Mouse (Mus musculus) skeletal muscle tissue, adult 2 months (tissue): ENCODE measurements around the gene Sympk.
A peak's percentile ranks its signal among the peaks of the same experiment; 100 is the strongest.

ENCODE experiments used
- DNase-seq: peaks from one replicate; pipeline ENCODE4 v3.0.0-alpha.2; 2012; ENCODE audit warnings: low read depth, low spot score

Sympk gene

DNA sequence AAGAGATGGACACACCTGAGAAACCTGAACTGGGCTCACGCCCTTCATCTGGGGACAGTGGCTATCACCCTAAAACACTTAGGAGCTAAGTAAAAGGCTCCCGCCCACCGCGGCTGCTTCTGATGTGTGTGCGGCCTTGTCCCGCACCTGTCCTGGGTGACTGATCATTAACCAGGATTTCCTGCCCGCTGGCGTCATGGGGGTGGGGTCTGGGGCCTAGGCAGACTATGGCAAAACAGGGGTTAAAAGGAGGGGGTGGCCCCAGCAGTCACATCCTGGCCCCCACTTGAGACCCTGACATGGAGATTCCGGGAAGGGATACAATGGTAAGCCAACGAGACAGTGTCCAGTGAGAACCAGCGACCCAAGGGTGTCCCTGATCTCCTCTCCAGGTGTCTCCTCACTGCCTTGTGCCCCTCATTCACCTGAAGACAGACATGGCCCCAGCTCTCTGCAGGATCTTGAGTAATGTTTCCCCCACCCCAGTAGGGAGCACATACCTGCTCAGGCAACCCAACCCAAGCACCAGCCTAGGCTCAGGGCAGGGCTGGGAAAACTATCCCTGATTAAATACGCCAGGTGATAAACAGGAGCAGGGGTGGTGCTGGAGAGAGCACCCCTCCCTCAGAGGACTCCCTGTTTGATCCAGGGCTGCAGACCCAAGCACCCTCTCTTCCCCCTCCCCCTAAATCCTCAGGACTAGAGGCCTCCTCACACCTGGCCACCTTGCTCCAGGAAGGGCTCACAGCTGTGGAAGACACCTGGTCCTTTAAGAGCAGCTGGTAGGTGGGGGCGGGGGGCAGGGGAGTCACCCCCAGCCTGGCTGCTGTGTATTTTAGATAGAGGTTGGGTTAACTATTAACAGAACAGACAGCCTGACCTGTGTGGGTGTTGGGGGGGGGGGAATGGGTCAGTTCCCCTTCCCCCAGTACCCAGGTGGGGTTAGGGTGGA, 16.9 kb upstream of the Sympk start:
- no peak for DNase-seq

DNA sequence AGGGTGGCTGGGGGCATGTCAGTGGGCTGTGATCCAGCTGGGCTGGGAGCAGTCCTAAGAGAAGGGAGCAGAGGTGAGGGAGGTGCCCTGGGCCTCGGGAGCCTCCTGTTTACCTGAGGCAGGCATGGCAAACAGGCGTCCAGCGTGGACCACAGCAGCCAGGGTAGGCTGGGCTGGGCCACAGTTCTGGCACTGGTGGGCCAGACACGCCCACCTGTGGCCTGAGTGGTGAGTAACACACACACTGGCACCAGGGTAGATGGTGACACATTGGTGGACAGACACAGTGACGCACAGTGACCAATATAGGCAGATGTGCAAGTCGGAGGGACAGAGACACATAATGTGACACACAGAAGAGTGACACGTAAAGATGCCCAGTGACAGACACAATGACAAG, 13.6 kb upstream of the Sympk start:
- no peak for DNase-seq

DNA sequence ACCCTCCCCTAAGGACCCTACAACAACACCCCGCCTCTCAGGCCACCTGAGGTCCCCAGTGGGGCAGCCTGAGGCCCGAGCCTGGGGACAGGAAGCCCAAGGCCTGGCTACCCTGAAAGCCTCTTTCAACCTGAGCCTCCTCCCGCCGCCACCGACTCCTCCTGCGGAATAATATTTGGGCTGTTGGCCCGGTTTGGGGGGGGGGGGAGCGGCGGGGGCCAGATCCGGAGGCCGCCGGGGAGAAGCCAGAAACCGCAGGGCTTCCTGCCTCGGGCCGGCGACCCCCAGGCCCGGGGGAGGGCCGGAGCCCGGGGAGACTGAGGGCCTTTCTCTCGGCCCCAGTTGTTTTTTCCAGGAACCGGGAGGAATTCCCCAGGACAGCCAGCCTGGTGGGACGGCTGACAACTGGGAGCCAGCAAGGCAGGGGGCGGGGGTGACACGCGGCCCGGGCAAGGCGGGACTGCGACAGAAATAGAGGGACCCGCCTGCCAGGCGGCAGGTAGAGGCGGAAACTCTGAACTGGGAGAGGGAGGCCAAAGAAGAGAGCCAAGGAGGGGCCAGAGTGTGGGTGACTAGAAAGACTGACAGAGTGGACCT, 12.1 kb upstream of the Sympk start:
- no peak for DNase-seq

DNA sequence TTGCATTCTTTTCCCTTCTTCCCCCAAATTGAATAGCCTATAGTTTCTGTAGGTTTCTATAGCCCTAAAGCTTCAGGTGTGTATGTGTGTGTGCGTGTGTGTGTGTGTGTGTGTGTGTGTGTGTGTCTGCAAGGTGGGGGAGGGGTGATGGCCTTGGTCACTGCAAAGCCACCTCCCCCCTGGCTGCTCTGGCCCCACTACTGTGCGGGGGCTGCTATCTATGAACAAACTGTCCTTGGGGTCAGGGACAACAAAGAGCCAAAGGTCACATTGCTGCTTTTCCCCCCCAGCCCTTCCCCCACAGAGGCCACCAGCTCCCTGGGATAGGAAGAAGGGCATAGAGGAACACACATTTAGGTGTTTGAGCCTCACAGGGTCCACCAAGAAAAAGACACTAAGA, 11.3 kb upstream of the Sympk start:
- no peak for DNase-seq

DNA sequence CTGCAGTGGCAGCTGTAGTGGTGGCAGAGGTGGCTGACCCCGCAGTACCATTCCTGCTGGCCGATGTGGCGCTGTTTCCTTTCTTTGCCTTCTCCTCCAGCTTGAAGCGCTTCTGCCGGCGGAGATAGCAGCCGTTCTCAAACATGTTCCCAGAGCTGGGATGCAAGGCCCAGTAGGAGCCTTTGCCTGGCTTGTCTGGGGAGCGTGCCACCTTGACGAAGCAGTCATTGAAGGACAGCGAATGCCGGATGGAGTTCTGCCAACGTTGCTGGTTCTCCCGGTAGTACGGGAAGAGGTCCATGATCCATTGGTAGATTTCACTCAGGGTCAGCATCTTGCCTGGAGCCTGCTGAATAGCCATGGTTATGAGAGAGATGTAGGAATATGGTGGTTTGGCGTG, 9.7 kb upstream of the Sympk start:
- DNase-seq = no peak

DNA sequence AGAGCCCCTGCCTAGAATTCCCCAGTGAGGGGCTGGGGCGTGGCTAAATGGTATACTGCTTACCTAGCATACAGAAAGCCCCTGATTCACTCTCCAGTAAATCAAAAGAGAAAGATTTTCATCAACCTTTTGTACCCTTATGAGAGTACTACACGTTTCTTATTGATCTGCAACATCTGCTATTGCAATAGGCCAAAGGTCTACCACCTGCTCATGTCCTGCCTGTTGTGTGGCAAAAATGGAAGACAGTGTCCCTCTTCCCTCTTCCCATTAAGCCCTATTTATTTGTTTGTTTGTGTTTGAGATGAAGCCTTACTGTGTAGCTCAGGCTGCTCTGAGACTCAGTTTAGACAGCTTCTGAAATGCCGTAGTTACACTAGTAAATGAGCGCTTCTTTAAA, 8.1 kb upstream of the Sympk start:
- no peak for DNase-seq

DNA sequence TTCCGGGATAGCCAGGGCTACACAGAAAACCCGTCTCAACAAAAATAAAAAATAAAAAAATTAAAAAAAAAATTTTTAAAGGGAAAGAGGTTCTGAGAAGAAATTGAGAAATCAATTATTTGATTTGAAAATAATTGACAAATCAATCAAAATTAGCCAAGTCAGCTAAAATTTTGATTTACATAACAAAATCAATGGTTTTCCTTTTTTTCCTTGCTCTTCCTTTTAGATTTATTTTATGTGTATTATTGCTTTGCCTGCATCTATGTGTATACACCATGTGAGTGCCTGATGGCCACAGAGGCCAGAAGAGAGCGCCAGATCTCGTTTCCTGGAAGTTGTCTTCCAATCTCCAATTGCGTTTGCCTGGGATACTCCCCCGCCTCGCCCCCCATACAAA, 6.3 kb upstream of the Sympk start:
- no peak for DNase-seq

DNA sequence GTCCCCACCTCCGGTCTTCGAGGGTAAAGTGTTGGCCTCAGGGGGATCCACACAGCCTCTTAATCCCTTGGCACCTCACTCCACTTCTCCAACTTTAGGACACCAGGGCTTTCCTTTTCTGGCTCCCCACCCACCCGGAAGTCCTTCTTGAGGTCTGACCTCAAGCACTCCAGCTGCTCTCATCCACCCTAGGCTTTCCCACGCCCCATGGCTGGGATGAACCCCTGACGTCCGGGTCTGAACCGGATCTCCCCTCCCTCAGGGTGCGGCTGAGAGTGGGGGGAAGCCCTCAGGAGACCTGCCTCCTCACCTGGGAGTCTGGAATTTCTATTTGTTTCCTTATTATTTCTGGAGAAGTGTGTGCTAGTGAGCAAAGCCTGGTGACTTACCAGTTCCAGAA, 3.1 kb upstream of the Sympk start:
- DNase-seq = no peak

DNA sequence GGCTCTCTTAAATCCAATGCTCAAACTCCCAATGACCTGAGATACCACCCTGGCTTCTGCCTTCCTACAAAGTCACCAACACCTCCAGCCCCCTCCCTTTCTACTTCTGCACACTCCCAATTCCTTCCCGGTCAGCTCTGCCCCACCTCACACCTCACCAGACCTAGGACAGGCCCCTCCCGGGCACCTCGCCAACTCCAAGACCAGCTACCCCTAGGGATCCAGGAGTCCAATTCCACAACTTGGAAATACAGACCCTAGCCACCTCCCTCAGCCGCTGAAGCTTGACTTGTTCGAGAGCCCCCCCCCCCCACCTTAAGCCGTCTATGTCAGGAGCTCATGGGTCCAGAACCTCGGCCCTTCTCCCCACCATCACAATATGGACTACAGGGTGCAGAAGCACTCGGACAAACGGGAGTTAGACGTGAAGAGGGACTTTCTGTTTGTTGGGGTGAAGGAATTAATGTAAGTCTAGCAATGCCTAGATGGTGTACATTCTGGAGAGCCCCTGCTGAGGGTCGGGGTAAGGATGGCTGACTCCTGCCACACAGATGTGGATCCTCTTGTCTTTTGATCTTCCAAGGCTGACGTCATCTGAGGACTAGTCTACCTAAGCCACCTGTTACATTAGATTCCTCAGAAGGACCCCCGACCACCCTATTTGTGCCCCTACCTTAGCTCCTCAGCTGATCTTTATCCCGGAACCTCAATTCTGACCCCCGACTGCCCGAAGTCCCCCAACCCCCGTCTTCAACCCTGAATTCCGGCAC, 1.8 kb upstream of the Sympk start:
- DNase-seq = no peak

DNA sequence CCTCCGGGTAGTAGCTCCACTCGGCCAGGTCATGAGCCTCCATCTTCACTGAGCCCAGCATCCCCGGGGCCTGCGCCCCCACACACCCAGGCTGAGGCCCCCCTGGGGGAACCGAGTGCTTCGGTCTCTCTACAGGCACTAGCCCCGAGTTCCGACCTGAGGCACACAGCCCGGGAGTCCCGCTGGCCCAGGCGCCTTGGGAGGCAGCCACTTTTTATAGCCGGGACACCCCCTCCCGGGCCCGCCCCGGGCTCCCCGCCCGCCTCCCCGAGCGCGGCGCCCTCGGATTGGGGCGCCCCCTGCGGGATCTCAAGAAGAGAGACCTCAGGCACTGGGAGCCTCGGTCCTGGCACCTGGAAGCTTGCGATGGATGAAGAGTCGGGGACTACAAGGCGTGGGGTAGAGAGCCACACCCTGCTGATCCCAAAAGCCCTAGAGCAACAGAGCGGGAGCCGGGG, 791 bp upstream of the Sympk start, which contains the start of gene Foxa3:
Foxa3 (minus strand) TSS at position 182 of the 458 bp plus-strand sequence.
- no peak for DNase-seq

DNA sequence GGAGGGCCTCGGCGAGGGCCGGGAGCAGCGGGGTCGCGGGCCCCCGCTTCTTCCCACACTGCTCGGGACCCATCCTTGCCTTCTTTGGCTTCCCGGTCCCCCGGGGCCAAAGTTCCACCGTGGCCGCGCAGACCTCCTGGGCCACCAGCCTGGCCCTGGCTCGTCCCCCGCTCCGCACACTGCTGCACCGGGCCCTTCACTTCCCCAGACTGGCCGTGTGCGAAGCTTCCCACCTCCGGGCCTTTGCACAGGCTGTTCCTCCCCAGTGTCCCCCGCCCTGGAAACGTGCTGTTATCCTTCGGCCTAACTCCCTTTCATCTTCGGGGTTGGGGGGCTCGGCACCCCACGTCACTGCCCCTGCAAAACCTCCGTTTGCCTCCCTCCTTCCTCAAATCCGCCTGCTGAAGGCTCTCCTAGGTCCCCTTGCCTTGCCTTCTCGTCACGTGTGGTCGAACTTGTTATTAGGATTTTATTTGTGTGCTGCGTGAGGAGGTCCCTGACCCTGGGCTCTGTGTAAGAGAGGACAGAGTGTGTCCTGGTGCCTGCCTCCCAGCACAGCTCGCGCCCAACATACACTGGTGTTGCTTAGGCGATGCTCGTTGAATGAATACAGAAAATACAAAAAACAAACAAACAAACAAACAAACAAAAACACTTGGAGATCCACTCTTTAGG, 541 bp downstream of the Sympk start:
- no peak for DNase-seq

DNA sequence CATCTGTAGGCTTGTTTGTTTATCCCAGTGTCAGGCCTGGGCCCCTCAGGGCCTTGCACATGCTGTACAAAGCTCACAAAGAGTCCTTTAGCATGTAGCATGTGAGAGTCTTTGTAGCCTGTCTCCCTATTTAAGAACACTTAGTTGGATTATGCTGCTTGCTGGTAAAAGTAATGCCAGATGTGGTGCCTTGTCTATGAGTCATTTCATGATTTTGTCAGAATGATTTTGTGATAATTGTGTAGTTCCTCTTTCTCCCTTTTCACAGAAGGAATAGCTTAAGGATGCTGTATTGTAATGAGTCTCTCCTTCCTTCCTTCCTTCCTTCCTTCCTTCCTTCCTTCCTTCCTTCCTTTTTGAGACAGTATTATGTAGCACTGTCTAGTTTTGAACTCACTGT, 3.9 kb downstream of the Sympk start:
- no peak for DNase-seq

DNA sequence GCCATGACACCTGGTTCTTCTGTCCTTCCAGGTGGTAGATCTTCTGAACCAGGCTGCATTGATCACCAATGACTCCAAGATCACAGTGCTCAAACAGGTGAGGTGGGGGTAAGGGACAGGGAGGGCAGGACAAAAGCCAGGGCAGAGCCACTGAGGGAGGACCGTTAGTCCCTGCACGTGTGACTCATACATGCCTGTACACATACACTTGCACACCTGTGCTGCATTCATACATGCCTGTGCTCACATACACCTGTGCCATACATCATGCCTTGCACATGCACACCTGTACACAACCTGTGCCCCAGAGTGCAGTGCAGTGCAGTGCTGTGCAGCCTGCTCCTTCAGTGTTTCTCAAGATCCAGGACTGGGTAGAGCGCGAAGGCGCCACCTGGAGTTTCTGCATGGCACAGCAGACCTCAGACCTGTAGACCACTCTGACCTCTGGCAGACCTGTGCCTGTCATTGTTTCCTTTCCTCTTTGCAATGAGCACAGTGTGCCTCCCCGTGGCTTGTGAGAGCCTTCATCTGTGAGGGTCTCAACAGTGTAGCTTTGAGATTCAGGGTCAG, 5.0 kb downstream of the Sympk start:
- DNase-seq = no peak

DNA sequence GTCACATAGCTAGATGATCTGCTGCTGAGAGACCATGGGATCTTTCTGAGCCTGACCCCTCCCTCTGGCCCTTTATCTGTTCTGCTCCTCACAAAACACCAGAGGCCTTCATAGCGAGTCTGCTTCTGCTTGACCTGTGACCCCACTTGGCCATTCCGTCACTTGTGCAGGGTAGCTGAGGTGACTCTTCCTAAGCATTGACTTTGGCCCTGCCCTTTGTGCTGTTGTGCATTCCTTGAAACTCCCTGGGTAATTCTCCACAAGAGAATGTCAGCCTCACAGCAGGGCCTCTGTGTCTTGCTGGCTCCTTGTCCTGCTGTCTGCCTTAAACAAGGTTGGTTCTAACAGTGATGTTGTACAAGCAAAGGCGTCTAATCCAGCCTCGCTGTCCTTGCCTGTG, 7.5 kb downstream of the Sympk start:
- DNase-seq = no peak

DNA sequence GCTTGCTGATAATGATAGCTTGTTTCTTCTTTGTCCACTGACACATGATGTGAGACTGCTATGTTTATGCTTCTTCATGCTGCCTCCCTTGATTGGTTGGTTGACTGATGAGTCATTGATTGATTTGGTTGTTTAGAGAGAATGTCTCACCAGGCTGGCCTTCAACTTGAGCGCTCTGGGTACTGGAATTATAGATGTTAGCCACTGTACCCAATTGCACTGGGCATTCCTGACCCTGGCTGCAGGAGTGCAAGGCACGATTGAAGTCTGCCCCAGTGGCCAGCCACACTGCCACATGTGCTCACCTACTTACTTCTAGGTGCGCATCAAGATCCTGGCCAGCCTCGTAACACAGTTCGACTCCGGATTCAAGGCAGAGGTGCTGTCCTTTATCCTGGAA, 20.4 kb downstream of the Sympk start:
- no peak for DNase-seq

DNA sequence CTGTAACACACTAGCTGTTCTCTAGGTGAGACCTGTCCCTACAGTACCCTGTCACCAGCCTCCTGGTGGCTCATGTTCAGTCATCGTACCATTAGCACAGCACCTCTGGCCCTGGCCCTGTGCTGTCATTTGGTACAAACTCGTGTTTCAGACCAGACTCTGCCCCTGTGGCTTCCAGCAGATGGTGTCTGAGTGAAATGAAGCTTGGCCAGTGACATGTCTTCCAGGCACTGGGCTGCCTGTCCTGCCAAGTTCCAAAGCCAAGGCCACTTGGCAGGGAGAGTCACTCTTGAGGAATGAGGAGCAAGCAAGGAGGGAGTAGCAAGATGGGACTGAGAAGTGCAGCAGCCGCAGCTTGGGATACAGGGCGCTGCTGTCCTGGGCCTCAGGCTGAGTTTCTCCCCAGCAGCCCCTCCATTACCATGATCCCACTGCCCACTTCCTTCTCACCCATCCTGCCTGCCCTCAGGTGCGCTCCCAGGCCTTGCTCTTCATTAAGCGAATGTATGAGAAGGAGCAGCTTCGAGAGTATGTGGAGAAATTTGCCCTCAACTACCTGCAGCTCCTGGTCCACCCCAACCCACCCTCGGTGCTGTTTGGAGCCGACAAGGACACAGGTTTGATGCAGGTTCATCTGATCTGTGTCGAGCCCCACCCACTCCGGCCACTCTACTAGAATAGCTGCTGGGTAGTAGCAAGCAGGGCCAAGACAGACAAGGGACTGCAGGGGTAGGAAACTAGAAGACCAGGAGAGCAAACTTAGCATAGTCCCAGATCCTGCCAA, 22.3 kb downstream of the Sympk start:
- DNase-seq = peak; percentile 85

DNA sequence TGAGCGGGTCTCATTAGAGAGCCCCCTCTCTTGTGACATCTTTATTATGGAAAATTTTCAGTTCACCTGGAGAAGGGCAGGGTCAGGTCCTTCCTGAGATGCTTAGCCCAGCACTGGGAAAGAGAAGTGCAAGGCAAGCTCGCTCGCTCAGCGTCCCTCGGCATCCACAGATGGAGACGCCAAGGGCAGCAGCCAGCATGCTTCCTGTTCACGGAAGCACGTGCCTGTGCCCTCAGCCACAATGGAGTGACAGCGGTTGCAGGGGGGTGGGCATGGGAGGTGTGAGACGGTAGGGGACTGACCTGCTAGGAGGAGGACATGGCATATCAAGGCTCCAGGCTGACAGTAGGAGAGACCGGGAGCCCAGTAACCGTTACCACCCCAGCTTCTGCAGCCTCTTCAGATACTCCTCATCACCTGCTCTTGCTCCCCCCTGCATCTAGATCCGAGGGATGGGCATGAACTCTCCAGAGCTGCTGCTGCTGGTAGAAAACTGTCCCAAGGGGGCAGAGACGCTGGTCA, 23.9 kb downstream of the Sympk start:
- DNase-seq = no peak

DNA sequence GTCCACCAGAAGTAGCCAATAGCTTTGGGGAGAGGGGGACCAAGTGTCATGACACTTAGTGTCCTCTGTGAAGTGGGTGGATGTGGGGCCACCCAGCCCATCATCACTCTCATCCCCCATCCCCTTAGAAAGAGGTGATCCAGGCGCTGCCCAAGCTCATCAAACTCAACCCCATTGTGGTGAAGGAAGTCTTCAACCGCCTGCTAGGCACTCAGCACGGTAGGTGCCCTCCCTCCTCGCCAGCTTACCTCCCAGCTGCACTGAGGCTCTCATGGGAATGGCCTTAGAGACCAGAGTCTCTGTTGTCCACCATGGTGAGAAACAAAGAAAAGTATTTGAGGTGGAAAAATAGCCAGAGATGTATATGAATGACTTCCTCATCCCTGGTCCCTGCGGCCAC, 25.1 kb downstream of the Sympk start:
- no peak for DNase-seq

DNA sequence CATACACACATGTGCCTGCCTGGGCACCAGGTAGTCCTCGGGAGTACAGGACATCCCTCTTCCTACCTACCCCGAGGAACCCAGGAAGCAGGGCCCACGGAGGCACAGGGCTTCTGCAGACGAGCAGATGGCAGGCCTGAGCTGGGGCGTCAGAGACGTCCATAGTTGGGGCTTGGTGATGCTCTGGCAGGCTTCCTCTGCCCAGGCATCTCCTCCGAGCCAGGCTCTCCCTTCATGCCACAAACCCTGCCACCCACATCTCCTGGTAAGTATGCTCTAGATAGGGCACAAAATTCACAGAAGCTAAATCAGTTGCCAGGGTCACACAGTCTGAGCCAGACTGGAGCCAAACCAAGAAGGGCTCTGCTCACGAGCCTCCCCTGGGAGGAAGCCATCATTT, 26.0 kb downstream of the Sympk start:
- no peak for DNase-seq

DNA sequence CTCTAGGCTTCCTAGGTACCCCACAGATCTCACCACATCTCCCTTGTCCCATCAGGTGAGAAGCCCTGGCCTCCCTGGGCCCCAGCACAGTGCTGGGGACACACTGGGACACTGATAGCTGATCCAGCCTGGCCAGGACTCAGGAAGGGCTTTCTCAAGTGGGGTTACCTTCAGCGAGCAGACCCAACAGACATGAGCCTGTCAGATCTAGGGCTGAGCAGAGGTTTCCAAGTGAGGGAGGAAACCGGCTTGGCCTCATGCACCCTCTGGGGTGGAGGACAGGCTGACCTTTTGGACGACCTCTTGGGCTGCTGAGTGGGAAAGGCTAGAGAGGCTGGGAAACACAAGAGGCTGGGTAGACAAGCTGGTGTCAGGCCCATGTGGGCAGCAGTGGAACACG, 27.0 kb downstream of the Sympk start:
- DNase-seq = no peak
